Mouse (Mus musculus) MEL (cell line): ENCODE measurements around the gene Rnf26. TPM values are rescaled to one million over a fixed set of nuclear protein-coding genes. Genes with fewer than 3 reads are reported as not detected.

Experiments used
- DNase-seq: peaks from one replicate; pipeline ENCODE4 v3.0.0; 2011; ENCODE audit warnings: low read depth, low spot score
- H3K27ac ChIP-seq: 2 replicates; pipeline ENCODE4 v1.5.1; 2012; ENCODE audit warnings: low read depth, mild to moderate bottlenecking, control low read depth, low read length, moderate library complexity; ENCODE audit not compliant: control insufficient read depth
- H3K27me3 ChIP-seq, 2 experiments: fragments of 150-350 bp in 1 of 2; sonication (generic) in 1 of 2; 2 replicates each; pipeline ENCODE4 v1.6.1; 2012; ENCODE audit warnings: low read length in 2 of 2, mild to moderate bottlenecking in 2 of 2, improper control_type of control experiment in 1 of 2, moderate library complexity in 1 of 2; ENCODE audit not compliant: insufficient read depth in 2 of 2, control insufficient read depth in 1 of 2
- H3K36me3 ChIP-seq, 2 experiments: 2 replicates each; pipeline ENCODE4 v1.6.1; 2012 to 2014; ENCODE audit warnings: low read length in 2 of 2, improper control_type of control experiment in 1 of 2, inconsistent platforms in 1 of 2, mild to moderate bottlenecking in 1 of 2; ENCODE audit not compliant: insufficient read depth in 2 of 2, control insufficient read depth in 1 of 2
- H3K4me1 ChIP-seq, 2 experiments: fragments of 150-350 bp in 1 of 2; sonication (generic) in 1 of 2; 2 replicates each; pipeline ENCODE4 v1.6.1; 2012; ENCODE audit warnings: low read length in 2 of 2, improper control_type of control experiment in 1 of 2, mild to moderate bottlenecking in 1 of 2; ENCODE audit not compliant: insufficient read depth in 2 of 2, control insufficient read depth in 1 of 2
- H3K4me3 ChIP-seq, 2 experiments: fragments of 150-350 bp in 1 of 2; sonication (generic) in 1 of 2; 2 replicates each; pipeline ENCODE4 v1.5.1; 2012; ENCODE audit warnings: low read depth in 2 of 2, low read length in 2 of 2, mild to moderate bottlenecking in 2 of 2, moderate library complexity in 2 of 2, control low read depth in 1 of 2, improper control_type of control experiment in 1 of 2; ENCODE audit not compliant: control insufficient read depth in 1 of 2, insufficient read depth in 1 of 2
- H3K79me2 ChIP-seq: 2 replicates; pipeline ENCODE4 v1.6.1; 2012; ENCODE audit warnings: mild to moderate bottlenecking, low read length, moderate library complexity; ENCODE audit not compliant: control insufficient read depth, poor library complexity, insufficient read depth
- H3K9ac ChIP-seq: 2 replicates; pipeline ENCODE4 v1.6.1; 2012; ENCODE audit warnings: low read depth, mild to moderate bottlenecking, control low read depth, low read length, moderate library complexity; ENCODE audit not compliant: control insufficient read depth, poor library complexity, severe bottlenecking
- H3K9me3 ChIP-seq: fragments of 150-350 bp; sonication (generic); replicated peaks from 2 replicates; pipeline ENCODE4 v1.6.1; 2012; ENCODE audit warnings: mild to moderate bottlenecking, low read length, improper control_type of control experiment, moderate library complexity; ENCODE audit not compliant: insufficient read depth
- BHLHE40 ChIP-seq: IDR thresholded peaks from 2 replicates; pipeline ENCODE4 v1.6.1; 2012; ENCODE audit warnings: low read depth, mild to moderate bottlenecking, inconsistent platforms, low read length, improper control_type of control experiment, borderline replicate concordance
- CHD1 ChIP-seq: IDR thresholded peaks from 2 replicates; pipeline ENCODE4 v1.6.1; 2012; ENCODE audit warnings: low read depth, mild to moderate bottlenecking, inconsistent platforms, low read length, improper control_type of control experiment
- CHD2 ChIP-seq: IDR thresholded peaks from 2 replicates; pipeline ENCODE4 v1.6.1; 2011; ENCODE audit warnings: low read length, improper control_type of control experiment
- CTCF ChIP-seq, 3 experiments: IDR thresholded peaks in 2 of 3; conservative IDR thresholded peaks in 1 of 3; 2 replicates each; pipeline ENCODE4 v1.5.1; 2011 to 2012; ENCODE audit warnings: low read length in 3 of 3, low read depth in 2 of 3, mild to moderate bottlenecking in 2 of 3, improper control_type of control experiment in 1 of 3, inconsistent platforms in 1 of 3, mixed read lengths in 1 of 3, moderate library complexity in 1 of 3; ENCODE audit not compliant: control insufficient read depth in 1 of 3, insufficient read depth in 1 of 3, poor library complexity in 1 of 3, severe bottlenecking in 1 of 3
- ETS1 ChIP-seq: IDR thresholded peaks from 2 replicates; pipeline ENCODE4 v1.6.1; 2012; ENCODE audit warnings: low read depth, mild to moderate bottlenecking, inconsistent platforms, low read length, improper control_type of control experiment, moderate library complexity
- GABPA ChIP-seq: IDR thresholded peaks from 2 replicates; pipeline ENCODE4 v1.6.1; 2012; ENCODE audit warnings: low read depth, mild to moderate bottlenecking, inconsistent platforms, low read length, improper control_type of control experiment, moderate library complexity
- GATA1 ChIP-seq: IDR thresholded peaks from 2 replicates; pipeline ENCODE4 v1.6.1; 2011; ENCODE audit warnings: low read depth, low read length, improper control_type of control experiment
- HCFC1 ChIP-seq: IDR thresholded peaks from 2 replicates; pipeline ENCODE4 v1.6.1; 2012; ENCODE audit warnings: low read depth, mild to moderate bottlenecking, inconsistent platforms, low read length, improper control_type of control experiment, moderate library complexity
- JUND ChIP-seq: IDR thresholded peaks from 2 replicates; pipeline ENCODE4 v1.6.1; 2011; ENCODE audit warnings: low read depth, mild to moderate bottlenecking, improper control_type of control experiment, low read length
- MAX ChIP-seq: IDR thresholded peaks from 2 replicates; pipeline ENCODE4 v1.6.1; 2011; ENCODE audit warnings: low read length, improper control_type of control experiment
- MAZ ChIP-seq: IDR thresholded peaks from 2 replicates; pipeline ENCODE4 v1.6.1; 2012; ENCODE audit warnings: low read depth, mild to moderate bottlenecking, inconsistent platforms, low read length, improper control_type of control experiment
- MEF2A ChIP-seq: IDR thresholded peaks from 2 replicates; pipeline ENCODE4 v1.6.1; 2014; ENCODE audit warnings: low read depth, mild to moderate bottlenecking, inconsistent platforms, low read length, improper control_type of control experiment; ENCODE audit not compliant: poor library complexity, insufficient replicate concordance, severe bottlenecking; ENCODE audit errors: extremely low read depth
- MXI1 ChIP-seq: IDR thresholded peaks from 2 replicates; pipeline ENCODE4 v1.6.1; 2011; ENCODE audit warnings: mild to moderate bottlenecking, low read depth, low read length, improper control_type of control experiment
- MYB ChIP-seq: IDR thresholded peaks from 2 replicates; pipeline ENCODE4 v1.6.1; 2011; ENCODE audit warnings: mild to moderate bottlenecking, low read depth, low read length, improper control_type of control experiment
- MYC ChIP-seq: IDR thresholded peaks from 2 replicates; pipeline ENCODE4 v1.6.1; 2011; ENCODE audit warnings: low read depth, mild to moderate bottlenecking, low read length, improper control_type of control experiment, moderate library complexity
- NRF1 ChIP-seq: IDR thresholded peaks from 2 replicates; pipeline ENCODE4 v1.6.1; 2014; ENCODE audit warnings: low read depth, mild to moderate bottlenecking, inconsistent platforms, low read length, improper control_type of control experiment, moderate library complexity; ENCODE audit not compliant: poor library complexity, insufficient read depth, severe bottlenecking
- POLR2A ChIP-seq, 2 experiments: IDR thresholded peaks; 2 replicates each; pipeline ENCODE4 v1.6.1; 2011 to 2012; ENCODE audit warnings: low read length in 2 of 2, mild to moderate bottlenecking in 2 of 2, control low read depth in 1 of 2, improper control_type of control experiment in 1 of 2, low read depth in 1 of 2, moderate library complexity in 1 of 2; ENCODE audit not compliant: control insufficient read depth in 1 of 2, insufficient read depth in 1 of 2, poor library complexity in 1 of 2
- POLR2AphosphoS5 ChIP-seq: IDR thresholded peaks from 2 replicates; pipeline ENCODE4 v1.6.1; 2012; ENCODE audit warnings: low read depth, borderline replicate concordance, mild to moderate bottlenecking, inconsistent platforms, low read length, moderate library complexity, mixed read lengths
- RAD21 ChIP-seq: IDR thresholded peaks from 2 replicates; pipeline ENCODE4 v1.6.1; 2011; ENCODE audit warnings: mild to moderate bottlenecking, low read depth, low read length, improper control_type of control experiment
- RCOR1 ChIP-seq: IDR thresholded peaks from 2 replicates; pipeline ENCODE4 v1.6.1; 2012; ENCODE audit warnings: low read depth, mild to moderate bottlenecking, inconsistent platforms, low read length, improper control_type of control experiment
- SIN3A ChIP-seq: IDR thresholded peaks from 2 replicates; pipeline ENCODE4 v1.6.1; 2012; ENCODE audit warnings: low read length, improper control_type of control experiment, inconsistent platforms
- SMC3 ChIP-seq: IDR thresholded peaks from 2 replicates; pipeline ENCODE4 v1.6.1; 2011; ENCODE audit warnings: low read depth, low read length, improper control_type of control experiment
- USF1 ChIP-seq: IDR thresholded peaks from 2 replicates; pipeline ENCODE4 v1.6.1; 2014; ENCODE audit warnings: low read depth, mild to moderate bottlenecking, inconsistent platforms, low read length, improper control_type of control experiment, moderate library complexity
- ZC3H11A ChIP-seq: IDR thresholded peaks from 2 replicates; pipeline ENCODE4 v1.6.1; 2012; ENCODE audit warnings: low read depth, mild to moderate bottlenecking, inconsistent platforms, low read length, improper control_type of control experiment
- ZMIZ1 ChIP-seq: IDR thresholded peaks from 2 replicates; pipeline ENCODE4 v1.6.1; 2012; ENCODE audit warnings: low read depth, mild to moderate bottlenecking, inconsistent platforms, low read length, improper control_type of control experiment, moderate library complexity
- polyA plus RNA-seq, 2 experiments: library from polyadenylated mRNA; stranded (reverse) in 1 of 2; unstranded in 1 of 2; fragments of >175 nt in 1 of 2; fragments of >200 nt in 1 of 2; gene quantifications; 2 replicates each; pipeline versions ENCODE4 v1.2.1 to v1.2.4; 2012; ENCODE audit warnings: low replicate concordance in 2 of 2, low read depth in 1 of 2; ENCODE audit not compliant: insufficient read length in 2 of 2, insufficient read depth in 1 of 2, missing spikeins in 1 of 2
- total RNA-seq: library from RNA; depleted of rRNA; stranded (reverse); fragments of 300-350 nt; gene quantifications from 2 replicates; pipeline ENCODE4 v1.2.3, GENCODE M21; 2012

Rnf26 gene
- total and polyA plus RNA-seq, 3 experiments = 14.0 to 55.1 TPM; not detected in 1

DNA sequence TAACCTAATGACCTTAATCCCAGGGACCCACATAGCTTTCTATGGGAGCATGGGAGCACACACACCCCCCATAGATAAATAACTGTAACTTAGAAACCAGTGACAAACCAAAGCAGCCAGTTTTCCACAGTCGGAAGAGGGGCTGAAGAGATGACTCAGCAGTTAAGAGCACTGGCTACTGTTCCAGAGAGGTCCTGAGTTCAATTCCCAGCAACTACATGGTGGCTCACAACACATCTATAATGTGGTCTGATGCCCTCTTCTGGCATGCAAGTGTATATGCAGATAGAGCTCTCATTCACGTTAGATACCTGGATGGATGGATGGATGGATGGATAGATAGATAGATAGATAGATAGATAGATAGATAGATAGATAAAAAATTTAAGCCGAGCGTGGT is 2.9 kb upstream of the Rnf26 start:
- H3K4me1 ChIP-seq = peaks cover 0 to 7% of the 10 kb centered on the region in 2 experiments; a peak in 2 of 4 replicates
- H3K27ac ChIP-seq = no peak overlapping the region
- H3K27me3 ChIP-seq = no peaks in the 10 kb centered on the region
- no peak overlapping the region for H3K4me3 ChIP-seq
- no peaks in the 10 kb centered on the region for H3K9me3 ChIP-seq
- TF ChIP-seq CTCF (IDR thresholded peaks at IDR 0.05 in 2 of 3, conservative IDR thresholded peaks at IDR 0.05 in 1 of 3; ENCODE audit: control insufficient read depth in 1 of 3, insufficient read depth in 1 of 3, low read depth in 2 of 3, low read length in 3 of 3, poor library complexity in 1 of 3, severe bottlenecking in 1 of 3) (peak; percentile 15 to 52 (median 42); a peak in 4 of 6 replicates), POLR2A (IDR thresholded peaks at IDR 0.05; ENCODE audit: control insufficient read depth in 1 of 2, insufficient read depth in 1 of 2, low read depth in 1 of 2, low read length in 2 of 2, poor library complexity in 1 of 2) (no peak), MAZ (no peak), MYB (no peak), SMC3 (peak; percentile 59), ZC3H11A (peak; percentile 8; the same call in 1 of the 2 replicates), CHD1 (no peak), JUND (no peak), RAD21 (no peak; the same call in none of the 2 replicates), NRF1 (no peak), RCOR1 (no peak), ZMIZ1 (no peak), GATA1 (no peak), MEF2A (no peak), MAX (no peak), BHLHE40 (no peak), POLR2AphosphoS5 (no peak), CHD2 (no peak), GABPA (no peak), USF1 (no peak), SIN3A (no peak)
- H3K36me3 ChIP-seq = peaks cover 0 to 5% of the 10 kb centered on the region in 2 experiments; a peak in 2 of 4 replicates
- H3K79me2 ChIP-seq = peaks cover 12% of the 10 kb centered on the region
- H3K9ac ChIP-seq = no peak overlapping the region
- DNase-seq = peak; percentile 39

- no peak overlapping the region for H3K4me3 ChIP-seq
- H3K9ac ChIP-seq = no peak overlapping the region
- peaks cover 0 to 7% of the 10 kb centered on the region in 2 experiments; a peak in 2 of 4 replicates for H3K4me1 ChIP-seq
- TF ChIP-seq MXI1 (no peak), CTCF (IDR thresholded peaks at IDR 0.05 in 2 of 3, conservative IDR thresholded peaks at IDR 0.05 in 1 of 3; ENCODE audit: control insufficient read depth in 1 of 3, insufficient read depth in 1 of 3, low read depth in 2 of 3, low read length in 3 of 3, poor library complexity in 1 of 3, severe bottlenecking in 1 of 3) (no peak), ETS1 (no peak), MYC (no peak), HCFC1 (no peak), GATA1 (no peak), RCOR1 (no peak)
- H3K79me2 ChIP-seq = peaks cover 14% of the 10 kb centered on the region
- no peaks in the 10 kb centered on the region for H3K9me3 ChIP-seq
- no peak overlapping the region for H3K27ac ChIP-seq
- peaks cover 0 to 5% of the 10 kb centered on the region in 2 experiments; a peak in 2 of 4 replicates for H3K36me3 ChIP-seq
- DNase-seq = no peak
- no peaks in the 10 kb centered on the region for H3K27me3 ChIP-seq
Measured at GRCm38 (mm10) chr9:44115599-44115998, 2.3 kb upstream of the Rnf26 start.
